Mouse (Mus musculus): ENCODE data around the gene Gprc5d. TPM values are rescaled to one million over a fixed set of nuclear protein-coding genes. Genes with fewer than 3 reads are reported as not detected.

Gene Gprc5d
- total RNA-seq, 1 experiment from 2014 or later: not detected

GRCm38 (mm10) chr6:135135735-135136134 is 17.7 kb upstream of the Gprc5d start:
- DNase-seq: no peak

- no peak for DNase-seq
Observed at GRCm38 (mm10) chr6:135133486-135133885, 15.4 kb upstream of the Gprc5d start.

- no peak for DNase-seq
Observed at GRCm38 (mm10) chr6:135133086-135133485, 15.0 kb upstream of the Gprc5d start.

GRCm38 (mm10) chr6:135124755-135125380 is 6.8 kb upstream of the Gprc5d start:
- no peak for DNase-seq

- no peak for DNase-seq
Observed at GRCm38 (mm10) chr6:135116479-135116878, 1.6 kb downstream of the Gprc5d start.

- no peak for DNase-seq
Observed at GRCm38 (mm10) chr6:135113114-135113436, 5.0 kb downstream of the Gprc5d start.

- DNase-seq: peak; percentile 13
Observed at GRCm38 (mm10) chr6:135112411-135113113, 5.5 kb downstream of the Gprc5d start.

- DNase-seq: no peak
Observed at GRCm38 (mm10) chr6:135107014-135107413, 11.1 kb downstream of the Gprc5d start.

GRCm38 (mm10) chr6:135102736-135103303 is 15.3 kb downstream of the Gprc5d start:
- peak; percentile 15 for DNase-seq

- DNase-seq: no peak
Observed at GRCm38 (mm10) chr6:135100787-135101472, 17.2 kb downstream of the Gprc5d start.

- no peak for DNase-seq
Observed at GRCm38 (mm10) chr6:135092798-135093470, 25.1 kb downstream of the Gprc5d start.

GRCm38 (mm10) chr6:135090661-135091060 is 27.4 kb downstream of the Gprc5d start:
- DNase-seq: no peak

GRCm38 (mm10) chr6:135089786-135090185 is 28.3 kb downstream of the Gprc5d start:
- peak; percentile 22 for DNase-seq

GRCm38 (mm10) chr6:135087721-135088451 is 30.2 kb downstream of the Gprc5d start:
- peak; percentile 82 for DNase-seq

GRCm38 (mm10) chr6:135085703-135086102 is 32.4 kb downstream of the Gprc5d start:
- DNase-seq: no peak

GRCm38 (mm10) chr6:135083991-135084502 is 34.0 kb downstream of the Gprc5d start:
- no peak for DNase-seq

GRCm38 (mm10) chr6:135078420-135078819 is 39.7 kb downstream of the Gprc5d start:
- no peak for DNase-seq

GRCm38 (mm10) chr6:135076202-135076601 is 41.9 kb downstream of the Gprc5d start:
- no peak for DNase-seq

GRCm38 (mm10) chr6:135074405-135074947 is 43.6 kb downstream of the Gprc5d start:
- DNase-seq: no peak

- no peak for DNase-seq
Observed at GRCm38 (mm10) chr6:135070347-135070746, 47.7 kb downstream of the Gprc5d start.

- no peak for DNase-seq
Observed at GRCm38 (mm10) chr6:135069856-135070255, 48.2 kb downstream of the Gprc5d start.

All from adrenal gland, postnatal 14 days (tissue).